Mouse (Mus musculus) neural tube, embryonic 14.5 days (tissue): ENCODE results near the gene Themis2. TPM values are rescaled to one million over a fixed set of nuclear protein-coding genes. Genes with fewer than 3 reads are reported as not detected.
"Not testable (repeated sequence)": the region's sequence is repeated elsewhere in the genome, so short reads cannot be mapped to it uniquely, and the experiment has no call there.

Experiments used
- ATAC-seq: fragments of 200-750 bp; cut with Nextera tagmentation; 2 replicates; pipeline ENCODE4 v1.8.0; 2017; ENCODE audit warnings: low read depth, mild to moderate bottlenecking, moderate TSS enrichment, moderate library complexity
- H3K27ac ChIP-seq: fragments of 300-500 bp; sonication (generic); 2 replicates; pipeline ENCODE4 v1.5.1; 2014; ENCODE audit warnings: low read depth, mild to moderate bottlenecking, control low read depth, low read length, moderate library complexity, mixed read lengths
- H3K27me3 ChIP-seq: fragments of 300-500 bp; sonication (generic); 2 replicates; pipeline ENCODE4 v1.6.1; 2014; ENCODE audit warnings: low read length; ENCODE audit not compliant: control insufficient read depth, insufficient read depth
- H3K36me3 ChIP-seq: fragments of 300-500 bp; sonication (generic); 2 replicates; pipeline ENCODE4 v1.6.1; 2014; ENCODE audit warnings: low read length, mixed read lengths; ENCODE audit not compliant: control insufficient read depth, insufficient read depth
- H3K4me1 ChIP-seq: fragments of 300-500 bp; sonication (generic); 2 replicates; pipeline ENCODE4 v1.6.1; 2014; ENCODE audit warnings: low read length; ENCODE audit not compliant: control insufficient read depth, insufficient read depth
- H3K4me2 ChIP-seq: fragments of 300-500 bp; sonication (generic); 2 replicates; pipeline ENCODE4 v1.6.1; 2014; ENCODE audit warnings: mild to moderate bottlenecking, low read depth, low read length, control low read depth
- H3K4me3 ChIP-seq: fragments of 300-500 bp; sonication (generic); 2 replicates; pipeline ENCODE4 v1.5.1; 2014; ENCODE audit warnings: low read depth, low read length, control low read depth, mixed read lengths
- H3K9ac ChIP-seq: fragments of 300-500 bp; sonication (generic); replicated peaks from 2 replicates; pipeline ENCODE4 v1.6.1; 2014; ENCODE audit warnings: low read depth, mild to moderate bottlenecking, control low read depth, low read length, mixed read lengths
- H3K9me3 ChIP-seq: fragments of 300-500 bp; sonication (generic); 2 replicates; pipeline ENCODE4 v1.6.1; 2016; ENCODE audit warnings: low read length; ENCODE audit not compliant: control insufficient read depth
- WGBS: fragments of 180-500 bp; shearing (Covaris S2); extraction: QIAGEN DNeasy Blood & Tissue Kit; methylation state at CpG from one replicate; pipeline ENCODE4 v1.1.7; 2014; 5-methylcytosine and 5-hydroxymethylcytosine counted together
- polyA plus RNA-seq: library from polyadenylated mRNA; unstranded; fragments of >200 nt; fragmentation: Nextera tagmentation; extraction: Ambion mirVana; gene quantifications from 2 replicates; pipeline ENCODE4 v1.2.1, GENCODE M21; 2014

Themis2 gene
- polyA plus RNA-seq, 1 experiment from 2014 or later, result 0.11 TPM

DNA sequence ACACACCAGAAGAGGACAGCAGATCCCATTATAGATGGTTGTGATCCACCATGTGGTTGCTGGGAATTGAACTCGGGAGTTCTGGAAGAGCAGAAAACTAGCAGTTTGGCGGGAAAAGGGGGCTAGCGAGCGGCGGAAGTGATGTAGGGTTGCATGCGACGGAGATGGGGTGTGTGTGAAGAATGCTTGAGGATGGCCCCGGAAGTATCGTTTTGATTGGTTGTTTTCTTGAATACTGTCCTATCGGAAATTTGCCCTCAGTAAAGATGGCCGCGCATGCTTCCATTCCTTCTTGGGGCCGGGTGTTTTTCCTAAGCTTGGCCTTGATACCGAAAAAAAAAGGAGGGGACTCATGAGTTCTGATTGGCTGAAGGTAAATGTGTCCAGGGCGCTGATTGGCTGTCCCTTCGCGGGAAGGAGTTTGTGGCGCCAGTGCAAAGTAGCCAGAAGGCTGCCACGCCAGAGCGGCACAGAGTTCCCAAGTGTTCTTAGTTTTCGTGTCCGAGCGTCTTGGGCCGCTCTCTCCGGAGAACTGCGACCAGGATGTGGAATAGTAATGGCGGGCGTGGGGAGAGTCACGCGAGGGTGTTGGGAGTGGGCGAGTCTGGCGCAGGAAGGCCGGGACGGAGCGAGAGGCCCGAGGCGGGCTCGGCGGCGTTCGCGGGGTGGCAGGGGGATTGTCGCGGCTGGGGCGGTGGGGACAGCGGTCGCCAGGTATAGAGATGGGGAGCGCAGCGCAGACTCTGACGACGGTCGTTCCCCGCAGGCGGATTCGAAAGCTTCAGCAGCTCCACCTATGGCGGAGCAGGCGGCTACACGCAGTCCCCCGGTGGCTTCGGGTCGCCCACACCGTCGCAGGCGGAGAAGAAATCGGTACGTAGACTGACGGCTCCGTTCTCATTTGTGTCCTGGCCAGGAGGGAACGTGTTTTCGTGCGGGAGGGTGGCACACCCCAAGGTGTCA is 28.0 kb downstream of the Themis2 start, which contains the start of gene Rpa2:
Gene Rpa2, plus strand, starts transcription at position 419 of the 963 bp plus-strand sequence.
- H3K27ac ChIP-seq, result no peak within 1 kb of the TSS
- ATAC-seq, result peak; percentile 97
- under 1% methylated on average over 69 of the region's 71 CpGs for WGBS

GRCm38 (mm10) chr4:132763125-132763524 is 33.1 kb downstream of the Themis2 start:
- not testable (repeated sequence) for H3K9me3 ChIP-seq, H3K27ac ChIP-seq, ATAC-seq, H3K4me2 ChIP-seq, H3K9ac ChIP-seq, H3K27me3 ChIP-seq, H3K4me1 ChIP-seq, H3K36me3 ChIP-seq, H3K4me3 ChIP-seq
- 84% methylated on average over 3 of the region's 3 CpGs for WGBS

More for the DNA sequence above, 28.0 kb downstream of the Themis2 start, which contains the start of gene Rpa2:
- Histone ChIP-seq H3K27me3 (no peaks in the 10 kb centered on the region), H3K4me2 (peak within 1 kb of the TSS; percentile 87), H3K9ac (peak within 1 kb of the TSS; percentile 32), H3K4me3 (peak within 1 kb of the TSS; percentile 55), H3K4me1 (0 out of 2 replicates have a peak, but pooled peaks cover 9% of the 10 kb centered on the region), H3K36me3 (no peaks in the 10 kb centered on the region), H3K9me3 (no peaks in the 10 kb centered on the region)

DNA sequence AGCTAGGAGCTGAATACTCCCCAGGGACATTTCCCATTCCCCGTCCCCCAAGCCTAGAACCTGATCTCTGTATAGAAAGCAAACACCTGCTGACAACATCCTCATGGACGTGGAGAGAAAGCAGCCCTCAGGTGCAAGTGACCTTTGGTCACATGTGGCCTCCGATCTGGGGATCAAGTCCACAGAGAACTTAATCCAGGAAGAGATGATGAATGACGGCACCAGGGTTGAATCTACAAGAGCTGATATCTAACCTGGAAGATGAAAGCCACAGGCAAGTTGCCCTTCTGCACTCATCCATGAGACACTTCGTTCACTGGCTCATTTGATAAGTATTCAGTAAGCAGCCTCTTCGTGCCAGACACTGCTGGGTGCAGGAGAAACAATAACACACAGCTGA is 33.6 kb downstream of the Themis2 start:
- H3K27ac ChIP-seq, result no peak overlapping the region
- H3K27me3 ChIP-seq, result no peaks in the 10 kb centered on the region
- no peaks in the 10 kb centered on the region for H3K36me3 ChIP-seq
- no peak for ATAC-seq
- no peak overlapping the region for H3K4me2 ChIP-seq
- H3K9ac ChIP-seq, result no peak overlapping the region
- 78% methylated on average over 6 of the region's 6 CpGs for WGBS
- H3K4me1 ChIP-seq, result no peaks in the 10 kb centered on the region
- H3K9me3 ChIP-seq, result no peaks in the 10 kb centered on the region
- H3K4me3 ChIP-seq, result no peak overlapping the region

- ATAC-seq, result no peak
These were observed 35.9 kb downstream of the Themis2 start for GRCm38 (mm10) chr4:132760296-132760695.

DNA sequence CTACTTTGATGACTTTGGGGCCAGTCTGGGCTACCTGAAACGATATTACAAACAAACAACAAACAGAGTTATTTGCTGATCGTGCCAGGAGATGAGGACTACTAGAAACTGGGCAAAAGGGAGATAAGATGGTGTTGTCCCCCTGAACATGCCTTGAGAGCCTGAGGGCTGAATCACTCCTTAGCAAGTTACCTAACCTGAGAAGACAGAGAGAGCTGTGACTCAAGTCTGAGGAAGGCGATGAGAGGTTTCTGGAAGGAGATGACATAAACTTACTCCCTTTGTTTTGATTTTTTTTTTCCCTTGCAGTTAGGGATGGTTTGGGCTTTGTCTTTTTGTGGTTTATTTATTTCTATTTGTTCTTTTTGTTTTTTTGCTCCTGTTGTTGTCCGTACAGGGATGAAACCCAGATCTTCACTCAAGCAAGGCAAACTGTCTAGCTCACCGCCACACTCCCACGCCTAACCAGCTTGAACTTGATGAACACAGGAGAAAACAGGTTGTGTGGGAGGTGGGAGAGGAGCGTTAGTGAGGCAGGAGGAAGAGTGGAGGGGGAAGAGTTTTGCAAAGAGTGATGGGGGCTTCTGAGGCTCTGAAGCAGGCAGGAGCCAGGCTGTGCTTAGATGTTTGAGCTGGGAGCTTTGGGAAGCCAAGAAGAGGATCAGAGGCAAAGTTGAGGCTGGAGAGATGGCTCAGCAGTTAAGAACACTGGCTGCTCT is 38.4 kb downstream of the Themis2 start:
- Histone ChIP-seq H3K27ac (no peak overlapping the region), H3K27me3 (no peaks in the 10 kb centered on the region), H3K4me3 (no peak overlapping the region), H3K4me1 (0 out of 2 replicates have a peak, but pooled peaks cover 2% of the 10 kb centered on the region), H3K36me3 (no peaks in the 10 kb centered on the region), H3K9ac (no peak overlapping the region), H3K4me2 (no peak overlapping the region), H3K9me3 (no peaks in the 10 kb centered on the region)
- no peak for ATAC-seq
- WGBS, result 85% methylated on average over 7 of the region's 7 CpGs

More at GRCm38 (mm10) chr4:132760296-132760695, 35.9 kb downstream of the Themis2 start:
- H3K4me1 ChIP-seq, result 0 out of 2 replicates have a peak, but pooled peaks cover 2% of the 10 kb centered on the region
- no peak overlapping the region for H3K27ac ChIP-seq
- H3K9ac ChIP-seq, result no peak overlapping the region
- H3K9me3 ChIP-seq, result no peaks in the 10 kb centered on the region
- no peaks in the 10 kb centered on the region for H3K36me3 ChIP-seq
- no peak overlapping the region for H3K4me2 ChIP-seq
- H3K27me3 ChIP-seq, result no peaks in the 10 kb centered on the region
- no peak overlapping the region for H3K4me3 ChIP-seq
- WGBS, result 81% methylated on average over 3 of the region's 3 CpGs

- Histone ChIP-seq H3K4me2 (peak within 1 kb of the TSS; percentile 67), H3K9ac (peak within 1 kb of the TSS; percentile 41; the same call in 1 of the 2 replicates), H3K9me3 (no peaks in the 10 kb centered on the region), H3K4me1 (0 out of 2 replicates have a peak, but pooled peaks cover 2% of the 10 kb centered on the region), H3K27ac (no peak within 1 kb of the TSS), H3K4me3 (peak within 1 kb of the TSS; percentile 31), H3K27me3 (no peaks in the 10 kb centered on the region), H3K36me3 (no peaks in the 10 kb centered on the region)
- WGBS, result 2% methylated on average over 22 of the region's 22 CpGs
- peak; percentile 82; the same call in 1 of the 2 replicates for ATAC-seq
These were observed 39.2 kb downstream of the Themis2 start, which contains the start of gene Smpdl3b for GRCm38 (mm10) chr4:132756974-132757373. Gene Smpdl3b, minus strand, starts transcription at chr4:132757252.

DNA sequence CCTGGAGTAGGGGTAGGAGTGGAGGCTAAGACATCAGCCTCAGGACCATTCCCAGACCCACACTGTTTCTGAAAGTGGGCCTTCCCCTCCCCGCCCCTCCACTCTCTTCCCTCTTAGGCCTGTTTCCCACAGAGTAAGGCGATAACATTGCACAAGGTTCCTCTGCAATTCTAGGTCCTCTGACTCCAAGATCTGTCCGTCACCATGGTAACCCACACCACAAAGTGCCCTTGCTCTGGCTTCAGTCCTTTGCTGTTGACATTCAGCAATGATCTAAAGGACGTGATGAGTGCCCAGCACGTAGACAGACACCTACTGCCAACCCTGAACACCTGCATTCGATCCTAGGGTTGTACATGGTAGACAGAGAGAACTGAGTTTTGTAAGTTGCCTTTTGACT is 43.2 kb downstream of the Themis2 start:
- no peaks in the 10 kb centered on the region for H3K27me3 ChIP-seq
- no peak overlapping the region for H3K9ac ChIP-seq
- H3K36me3 ChIP-seq, result no peaks in the 10 kb centered on the region
- 0 out of 2 replicates have a peak, but pooled peaks cover 2% of the 10 kb centered on the region for H3K4me1 ChIP-seq
- no peaks in the 10 kb centered on the region for H3K9me3 ChIP-seq
- no peak for ATAC-seq
- H3K27ac ChIP-seq, result no peak overlapping the region
- 84% methylated on average over 6 of the region's 6 CpGs for WGBS
- no peak overlapping the region for H3K4me3 ChIP-seq
- H3K4me2 ChIP-seq, result no peak overlapping the region

DNA sequence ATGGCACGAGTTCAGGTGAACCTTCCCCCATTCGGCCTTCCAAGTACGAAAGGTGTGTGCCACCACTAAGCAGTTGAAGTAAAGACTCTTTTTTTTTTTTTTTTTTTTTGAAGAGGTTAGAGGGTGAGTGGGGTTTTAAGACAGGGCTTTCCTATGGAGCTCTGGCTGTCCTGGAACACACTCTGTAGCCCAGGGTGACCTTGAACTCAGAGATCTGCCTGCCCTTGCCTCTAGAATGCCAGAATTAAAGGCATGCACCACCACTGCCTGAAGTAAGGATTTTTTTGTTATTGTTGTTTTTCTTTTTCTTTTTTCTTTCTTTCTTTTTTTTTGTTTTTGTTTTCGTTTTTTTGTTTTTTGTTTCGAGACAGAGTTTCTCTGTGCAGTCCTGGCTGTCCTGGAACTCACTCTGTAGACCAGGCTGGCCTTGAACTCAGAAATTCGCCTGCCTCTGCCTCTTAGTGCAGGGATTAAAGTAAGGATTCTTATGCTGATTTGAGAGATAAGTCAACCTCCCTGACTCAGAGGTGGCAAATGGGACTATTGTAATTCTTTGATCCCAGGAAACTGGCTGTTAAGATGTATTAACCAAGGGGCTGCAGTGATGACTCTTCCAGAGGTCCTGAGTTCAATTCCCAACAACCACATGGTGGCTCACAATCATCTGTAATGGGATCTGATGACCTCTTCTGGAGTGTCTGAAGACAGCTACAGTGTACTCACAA is 46.8 kb downstream of the Themis2 start:
- ATAC-seq, result no peak
- Histone ChIP-seq H3K27me3 (no peaks in the 10 kb centered on the region), H3K4me1 (no peaks in the 10 kb centered on the region), H3K27ac (no peak overlapping the region), H3K4me2 (no peak overlapping the region), H3K9ac (no peak overlapping the region), H3K36me3 (no peaks in the 10 kb centered on the region), H3K4me3 (no peak overlapping the region), H3K9me3 (no peaks in the 10 kb centered on the region)
- WGBS, result 80% methylated on average over 6 of the region's 6 CpGs
